Mouse (Mus musculus) lung, postnatal 0 days (tissue): ENCODE results near the gene Itgae.

Source experiments
- CTCF ChIP-seq: IDR thresholded peaks from 2 replicates; pipeline ENCODE4 v1.5.1; 2016; ENCODE audit warnings: antibody characterized with exemption, mild to moderate bottlenecking
- EP300 ChIP-seq: IDR thresholded peaks from 2 replicates; pipeline ENCODE4 v1.6.1; 2016; ENCODE audit warnings: antibody characterized with exemption, mild to moderate bottlenecking, control low read depth

DNA sequence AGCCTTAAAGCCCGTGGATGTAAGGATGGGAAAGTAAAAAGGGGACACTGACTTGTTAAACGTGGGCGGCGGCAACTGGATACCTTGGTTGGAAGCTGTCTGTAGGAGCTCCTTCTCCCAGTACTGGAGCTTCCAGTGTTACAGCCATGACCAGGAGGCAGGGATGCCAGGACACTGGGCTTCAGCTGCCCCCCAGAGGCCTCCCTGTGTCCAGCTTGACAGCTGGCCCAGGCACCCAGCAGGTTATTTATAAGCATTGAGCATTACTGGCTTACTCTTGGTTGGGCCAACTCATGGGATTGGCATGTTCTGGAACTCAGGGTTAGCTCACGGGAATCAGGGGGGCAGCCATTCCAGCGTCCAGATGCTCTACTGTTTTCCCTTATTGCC, 70.4 kb downstream of the Itgae start:
- peak; percentile 48 for TF ChIP-seq CTCF
- TF ChIP-seq EP300: no peak
